Mouse (Mus musculus) erythroblast, embryonic 14.5 days (primary cell): ENCODE results near the gene Dst.

Experiments used
- GATA1 ChIP-seq: IDR thresholded peaks from 2 replicates; pipeline ENCODE4 v1.6.1; 2012; ENCODE audit warnings: low read length, inconsistent platforms, mixed read lengths
- TAL1 ChIP-seq: IDR thresholded peaks from 3 replicates; pipeline ENCODE4 v1.6.1; 2012; ENCODE audit warnings: low read length, inconsistent platforms, mixed read lengths

GRCm38 (mm10) chr1:34070474-34070873 lies 162.4 kb downstream of the Dst start:
- no peak for TF ChIP-seq GATA1
- TF ChIP-seq TAL1, result no peak
